In the genomic region with DNA sequence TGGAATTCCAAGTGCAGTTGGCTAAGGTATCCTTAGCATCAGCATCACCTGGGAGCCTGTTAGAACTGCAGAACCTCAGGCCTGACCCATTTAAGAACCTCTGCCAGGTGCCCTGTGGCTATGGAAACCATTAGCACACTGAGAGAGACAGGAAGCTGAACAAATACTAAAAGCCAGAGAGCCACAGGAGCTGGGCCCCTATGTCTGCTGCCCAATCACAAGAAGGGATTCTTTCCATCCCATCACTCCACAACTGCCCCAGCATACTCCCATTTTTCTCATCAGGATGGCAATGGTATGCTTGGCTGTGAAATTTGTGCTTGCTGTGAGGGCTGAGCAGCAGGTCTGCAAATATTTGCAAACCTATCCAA, we compare ENCODE assay signal across 11 mouse cellular contexts.
DNase-seq lines count a peak whose midpoint lies in the region; ATAC-seq and TF ChIP-seq lines count a peak whose summit lies in the region.
"Had no signal": no experiment of that assay in that cellular context is flagged by ENCODE, and none has a peak within 500 bp of the region (broad histone marks: within the 10 kb centered on the region; RNA-seq: fewer than 3 reads in every experiment).

No protein-coding gene starts in this region.

- H3K36me3 ChIP-seq in forebrain, embryonic 10.5 days (replicated peaks), result no peaks in the 10 kb centered on the region
- H3K36me3 ChIP-seq in forebrain, postnatal 0 days (ENCODE audit: insufficient read depth), result no peaks in the 10 kb centered on the region
- no peaks in the 10 kb centered on the region for H3K36me3 ChIP-seq in midbrain, embryonic 10.5 days
- H3K36me3 ChIP-seq in midbrain, postnatal 0 days (ENCODE audit: insufficient read depth, low read length), result no peaks in the 10 kb centered on the region
- H3K36me3 ChIP-seq in hindbrain, embryonic 16.5 days (ENCODE audit: control insufficient read depth, insufficient read depth, low read length), result no peaks in the 10 kb centered on the region
- no peaks in the 10 kb centered on the region for H3K36me3 ChIP-seq in midbrain, embryonic 16.5 days (ENCODE audit: control insufficient read depth, insufficient read depth, low read length)

- H3K9me3 ChIP-seq in forebrain, embryonic 10.5 days, result no peaks in the 10 kb centered on the region
- no peaks in the 10 kb centered on the region for H3K9me3 ChIP-seq in forebrain, postnatal 0 days (ENCODE audit: low read length)
- no peaks in the 10 kb centered on the region for H3K9me3 ChIP-seq in midbrain, embryonic 10.5 days (replicated peaks)
- H3K9me3 ChIP-seq in midbrain, postnatal 0 days (ENCODE audit: low read length), result no peaks in the 10 kb centered on the region
- no peaks in the 10 kb centered on the region for H3K9me3 ChIP-seq in hindbrain, embryonic 16.5 days (ENCODE audit: control insufficient read depth, low read length)
- no peaks in the 10 kb centered on the region for H3K9me3 ChIP-seq in midbrain, embryonic 16.5 days (replicated peaks; ENCODE audit: control insufficient read depth, low read length, poor library complexity, severe bottlenecking)

- no peak for DNase-seq in forebrain, embryonic 10.5 days (ENCODE audit: extremely low spot score, low spot score)
- DNase-seq in forebrain, postnatal 0 days, result no peak
- DNase-seq in midbrain, embryonic 10.5 days (ENCODE audit: low spot score), result no peak
- no peak for DNase-seq in midbrain, postnatal 0 days (ENCODE audit: low spot score)
- no peak for DNase-seq in spleen, postnatal 14 days (ENCODE audit: low spot score in 2 of 2)
- DNase-seq in spleen, adult 12 weeks (ENCODE audit: low spot score), result no peak
- DNase-seq: kidney, adult 9 months; spleen, adult 18-20 months; thymus, postnatal 14 days had no signal

- TF ChIP-seq CTCF in forebrain, postnatal 0 days (IDR thresholded peaks at IDR 0.05; ENCODE audit: low read depth), result no peak
- TF ChIP-seq CTCF in midbrain, postnatal 0 days (IDR thresholded peaks at IDR 0.05), result no peak

- peak overlapping the region; percentile 50 for H3K4me3 ChIP-seq in forebrain, embryonic 10.5 days
- no peak overlapping the region for H3K4me3 ChIP-seq in forebrain, postnatal 0 days (ENCODE audit: low read depth, low read length)
- peak overlapping the region; percentile 51 for H3K4me3 ChIP-seq in midbrain, embryonic 10.5 days
- no peak overlapping the region for H3K4me3 ChIP-seq in midbrain, postnatal 0 days (ENCODE audit: low read depth, low read length)
- no peak overlapping the region for H3K4me3 ChIP-seq in hindbrain, embryonic 16.5 days (ENCODE audit: low read length)
- no peak overlapping the region for H3K4me3 ChIP-seq in midbrain, embryonic 16.5 days (ENCODE audit: low read depth, low read length)

- no peak; the same call in 1 of the 2 replicates for ATAC-seq in forebrain, postnatal 0 days
- ATAC-seq in midbrain, postnatal 0 days (ENCODE audit: low FRiP score), result no peak; the same call in 1 of the 2 replicates
- peak; percentile 30; the same call in 1 of the 2 replicates for ATAC-seq in hindbrain, embryonic 16.5 days
- peak; percentile 42; the same call in 1 of the 2 replicates for ATAC-seq in midbrain, embryonic 16.5 days

- peak overlapping the region; percentile 86 for H3K27ac ChIP-seq in forebrain, embryonic 10.5 days
- H3K27ac ChIP-seq in forebrain, postnatal 0 days (ENCODE audit: low read depth, low read length), result no peak overlapping the region
- H3K27ac ChIP-seq in midbrain, embryonic 10.5 days (replicated peaks), result peak overlapping the region; percentile 86
- H3K27ac ChIP-seq in midbrain, postnatal 0 days (ENCODE audit: low read depth, low read length), result no peak overlapping the region
- no peak overlapping the region for H3K27ac ChIP-seq in hindbrain, embryonic 16.5 days (ENCODE audit: low read depth, low read length)
- H3K27ac ChIP-seq in midbrain, embryonic 16.5 days (ENCODE audit: low read length), result peak overlapping the region; percentile 33

- no peak overlapping the region for H3K4me2 ChIP-seq in forebrain, postnatal 0 days (ENCODE audit: low read depth)
- H3K4me2 ChIP-seq in midbrain, postnatal 0 days (ENCODE audit: low read depth, low read length, poor library complexity, severe bottlenecking), result no peak overlapping the region
- H3K4me2 ChIP-seq in hindbrain, embryonic 16.5 days (ENCODE audit: low read length), result no peak overlapping the region
- H3K4me2 ChIP-seq in midbrain, embryonic 16.5 days (ENCODE audit: low read length), result no peak overlapping the region

- peaks cover 100% of the 10 kb centered on the region for H3K27me3 ChIP-seq in forebrain, embryonic 10.5 days (ENCODE audit: poor library complexity, severe bottlenecking)
- no peaks in the 10 kb centered on the region for H3K27me3 ChIP-seq in forebrain, postnatal 0 days (ENCODE audit: insufficient read depth, low read length)
- H3K27me3 ChIP-seq in midbrain, embryonic 10.5 days (ENCODE audit: low read depth, poor library complexity, severe bottlenecking), result peaks cover 100% of the 10 kb centered on the region
- peaks cover 2% of the 10 kb centered on the region; the same call in 1 of the 2 replicates for H3K27me3 ChIP-seq in midbrain, postnatal 0 days (ENCODE audit: insufficient read depth, low read length)
- no peaks in the 10 kb centered on the region; the same call in 1 of the 2 replicates for H3K27me3 ChIP-seq in hindbrain, embryonic 16.5 days (replicated peaks; ENCODE audit: control insufficient read depth, insufficient read depth, low read length)
- H3K27me3 ChIP-seq in midbrain, embryonic 16.5 days (ENCODE audit: control insufficient read depth, insufficient read depth, low read depth, low read length), result peaks cover 7% of the 10 kb centered on the region

- no peak overlapping the region for H3K9ac ChIP-seq in forebrain, postnatal 0 days
- H3K9ac ChIP-seq in midbrain, postnatal 0 days (replicated peaks; ENCODE audit: low read length, poor library complexity, severe bottlenecking), result no peak overlapping the region
- no peak overlapping the region for H3K9ac ChIP-seq in hindbrain, embryonic 16.5 days (ENCODE audit: low read depth, low read length)
- no peak overlapping the region for H3K9ac ChIP-seq in midbrain, embryonic 16.5 days (ENCODE audit: low read depth, low read length)

- peaks cover 27% of the 10 kb centered on the region for H3K4me1 ChIP-seq in forebrain, embryonic 10.5 days
- H3K4me1 ChIP-seq in forebrain, postnatal 0 days (ENCODE audit: insufficient read depth), result no peaks in the 10 kb centered on the region
- H3K4me1 ChIP-seq in midbrain, embryonic 10.5 days, result peaks cover 29% of the 10 kb centered on the region
- no peaks in the 10 kb centered on the region for H3K4me1 ChIP-seq in midbrain, postnatal 0 days (ENCODE audit: insufficient read depth, low read length)
- H3K4me1 ChIP-seq in hindbrain, embryonic 16.5 days (ENCODE audit: control insufficient read depth, insufficient read depth, low read depth, low read length), result no peaks in the 10 kb centered on the region
- H3K4me1 ChIP-seq in midbrain, embryonic 16.5 days (ENCODE audit: control insufficient read depth, insufficient read depth, low read length), result peaks cover 5% of the 10 kb centered on the region; the same call in 1 of the 2 replicates

Comparison
In these comparisons a context has a peak if more than half of its experiments do, and no peak if none do; other contexts are left out.
1. H3K27ac ChIP-seq: peak in forebrain, embryonic 10.5 days (single experiment), midbrain, embryonic 10.5 days (single experiment) and midbrain, embryonic 16.5 days (single experiment); none in forebrain, postnatal 0 days (single experiment), midbrain, postnatal 0 days (single experiment) and hindbrain, embryonic 16.5 days (single experiment).
2. H3K4me3 ChIP-seq: peak in forebrain, embryonic 10.5 days (single experiment) and midbrain, embryonic 10.5 days (single experiment); none in forebrain, postnatal 0 days (single experiment), midbrain, postnatal 0 days (single experiment), hindbrain, embryonic 16.5 days (single experiment) and midbrain, embryonic 16.5 days (single experiment).
3. ATAC-seq: peak in hindbrain, embryonic 16.5 days (single experiment) and midbrain, embryonic 16.5 days (single experiment); none in forebrain, postnatal 0 days (single experiment) and midbrain, postnatal 0 days (single experiment).